Mouse (Mus musculus) adrenal gland, adult (tissue): ENCODE data around the gene Ap3d1.

Experiments
- DNase-seq, 2 experiments: peaks; one replicate each; pipeline ENCODE4 v3.0.0; 2022 to 2023; ENCODE audit warnings: low spot score in 1 of 2; ENCODE audit not compliant: inconsistent age in 2 of 2

Ap3d1 gene

GRCm38 (mm10) chr10:80669018-80669417, 73.0 kb downstream of the Ap3d1 start:
- DNase-seq = no peak

GRCm38 (mm10) chr10:80668614-80669013, 73.5 kb downstream of the Ap3d1 start:
- peak in 1 of 2 experiments; percentile 54 for DNase-seq

- DNase-seq = no peak
Measured at GRCm38 (mm10) chr10:80666837-80667412, 75.1 kb downstream of the Ap3d1 start.

GRCm38 (mm10) chr10:80665981-80666733, 75.9 kb downstream of the Ap3d1 start:
- DNase-seq = peak in 1 of 2 experiments; percentile 65

GRCm38 (mm10) chr10:80665459-80665858, 76.6 kb downstream of the Ap3d1 start:
- DNase-seq = peak in 1 of 2 experiments; percentile 55

- peak; percentile 87 to 93 for DNase-seq
Measured at GRCm38 (mm10) chr10:80665016-80665380, 77.1 kb downstream of the Ap3d1 start.

- peak; percentile 93 to 94 for DNase-seq
Measured at GRCm38 (mm10) chr10:80664197-80665015, 77.7 kb downstream of the Ap3d1 start.

- DNase-seq = peak; percentile 25 to 64
Measured at GRCm38 (mm10) chr10:80663485-80664196, 78.4 kb downstream of the Ap3d1 start.

- DNase-seq = peak in 1 of 2 experiments; percentile 71
Measured at GRCm38 (mm10) chr10:80661149-80661548, 80.9 kb downstream of the Ap3d1 start.

- DNase-seq = peak; percentile 70 to 91
Measured at GRCm38 (mm10) chr10:80659213-80659612, 82.9 kb downstream of the Ap3d1 start.

- no peak for DNase-seq
Measured at GRCm38 (mm10) chr10:80658841-80659202, 83.2 kb downstream of the Ap3d1 start.

- DNase-seq = no peak
Measured at GRCm38 (mm10) chr10:80658194-80658840, 83.7 kb downstream of the Ap3d1 start.
